Mouse (Mus musculus) liver, embryonic 16.5 days (tissue): ENCODE measurements around the gene Bmp10. TPM values are rescaled to one million over a fixed set of nuclear protein-coding genes. Genes with fewer than 3 reads are reported as not detected.

ENCODE experiments used
- ATAC-seq: fragments of 200-750 bp; cut with Nextera tagmentation; 2 replicates; pipeline ENCODE4 v1.8.0; 2017; ENCODE audit warnings: low read depth, mild to moderate bottlenecking, moderate number of reproducible peaks, moderate library complexity
- H3K27ac ChIP-seq: fragments of 300-500 bp; sonication (generic); 2 replicates; pipeline ENCODE4 v1.5.1; 2014; ENCODE audit warnings: mild to moderate bottlenecking, low read length
- H3K27me3 ChIP-seq: fragments of 300-500 bp; sonication (generic); 2 replicates; pipeline ENCODE4 v1.6.1; 2014; ENCODE audit warnings: low read depth, low read length, mixed read lengths; ENCODE audit not compliant: control insufficient read depth, insufficient read depth
- H3K36me3 ChIP-seq: fragments of 300-500 bp; sonication (generic); 2 replicates; pipeline ENCODE4 v1.6.1; 2014; ENCODE audit warnings: mild to moderate bottlenecking; ENCODE audit not compliant: control insufficient read depth, insufficient read depth
- H3K4me1 ChIP-seq: fragments of 300-500 bp; sonication (generic); 2 replicates; pipeline ENCODE4 v1.6.1; 2014; ENCODE audit warnings: low read depth, low read length, mixed read lengths; ENCODE audit not compliant: control insufficient read depth
- H3K4me2 ChIP-seq: fragments of 300-500 bp; sonication (generic); 2 replicates; pipeline ENCODE4 v1.6.1; 2014; ENCODE audit warnings: low read depth, low read length, mixed read lengths
- H3K4me3 ChIP-seq: fragments of 300-500 bp; sonication (generic); 2 replicates; pipeline ENCODE4 v1.5.1; 2014; ENCODE audit warnings: low read depth, mild to moderate bottlenecking, low read length
- H3K9ac ChIP-seq: fragments of 300-500 bp; sonication (generic); 2 replicates; pipeline ENCODE4 v1.6.1; 2014; ENCODE audit warnings: low read depth, low read length
- H3K9me3 ChIP-seq: fragments of 300-500 bp; sonication (generic); replicated peaks from 2 replicates; pipeline ENCODE4 v1.6.1; 2016; ENCODE audit warnings: low read length; ENCODE audit not compliant: control insufficient read depth
- WGBS: fragments of 180-500 bp; shearing (Covaris S2); extraction: QIAGEN DNeasy Blood & Tissue Kit; methylation state at CpG from one replicate; pipeline ENCODE4 v1.1.7; 2014; ENCODE audit not compliant: insufficient replicate concordance; 5-methylcytosine and 5-hydroxymethylcytosine counted together
- polyA plus RNA-seq: library from polyadenylated mRNA; unstranded; fragments of >200 nt; fragmentation: Nextera tagmentation; extraction: Ambion mirVana; gene quantifications from 2 replicates; pipeline ENCODE4 v1.2.1, GENCODE M21; 2015

The Bmp10 gene
- polyA plus RNA-seq, 1 experiment from 2014 or later, result 0.15 TPM

DNA sequence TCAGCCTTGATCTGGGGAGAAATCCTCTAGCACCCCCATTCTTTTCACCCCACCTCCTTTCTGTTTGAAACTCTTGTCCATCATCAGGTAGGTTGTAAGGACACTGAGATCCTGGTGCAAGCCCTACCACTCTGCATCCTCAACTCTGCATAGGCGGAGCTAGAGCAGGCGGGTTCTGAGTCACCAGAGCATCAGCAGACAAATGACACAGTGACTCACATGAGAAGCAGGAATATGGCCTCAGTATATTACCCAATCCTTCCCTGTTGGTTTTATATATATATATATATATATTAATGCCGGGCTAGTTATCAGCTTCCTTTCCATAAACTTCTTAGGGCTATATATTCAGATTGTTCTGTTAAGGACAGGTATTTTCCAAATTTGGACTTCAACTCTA is 7.0 kb downstream of the Bmp10 start:
- Histone ChIP-seq H3K4me3 (no peak overlapping the region), H3K4me1 (no peaks in the 10 kb centered on the region), H3K36me3 (no peaks in the 10 kb centered on the region), H3K27ac (no peak overlapping the region), H3K4me2 (no peak overlapping the region), H3K9me3 (no peaks in the 10 kb centered on the region), H3K27me3 (no peaks in the 10 kb centered on the region), H3K9ac (no peak overlapping the region)
- no peak for ATAC-seq
- WGBS, result 71% methylated on average over 3 of the region's 3 CpGs

DNA sequence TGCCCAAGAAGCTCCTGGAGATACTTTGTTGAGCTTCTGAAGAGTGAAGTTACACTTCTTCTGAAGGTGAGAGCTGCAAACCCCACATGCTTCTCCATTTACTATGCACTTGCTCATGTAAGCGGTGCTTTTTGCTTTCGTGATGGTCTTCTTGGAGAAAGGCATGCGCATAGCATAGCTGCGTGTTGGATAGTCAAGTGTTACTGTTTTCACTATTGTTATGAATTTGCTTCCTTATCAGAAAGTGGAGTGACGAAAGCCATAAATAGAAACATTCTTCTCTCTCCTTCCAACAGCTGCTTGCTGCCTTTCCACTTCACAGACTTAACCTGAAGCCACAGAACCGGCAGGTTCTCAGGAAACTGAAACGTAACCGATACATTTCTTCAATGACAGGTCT is 8.0 kb downstream of the Bmp10 start:
- Histone ChIP-seq H3K9me3 (no peaks in the 10 kb centered on the region), H3K9ac (no peak overlapping the region), H3K4me1 (no peaks in the 10 kb centered on the region), H3K4me2 (no peak overlapping the region), H3K27ac (no peak overlapping the region), H3K4me3 (no peak overlapping the region), H3K36me3 (no peaks in the 10 kb centered on the region), H3K27me3 (no peaks in the 10 kb centered on the region)
- no peak for ATAC-seq
- 64% methylated on average over 8 of the region's 8 CpGs for WGBS

DNA sequence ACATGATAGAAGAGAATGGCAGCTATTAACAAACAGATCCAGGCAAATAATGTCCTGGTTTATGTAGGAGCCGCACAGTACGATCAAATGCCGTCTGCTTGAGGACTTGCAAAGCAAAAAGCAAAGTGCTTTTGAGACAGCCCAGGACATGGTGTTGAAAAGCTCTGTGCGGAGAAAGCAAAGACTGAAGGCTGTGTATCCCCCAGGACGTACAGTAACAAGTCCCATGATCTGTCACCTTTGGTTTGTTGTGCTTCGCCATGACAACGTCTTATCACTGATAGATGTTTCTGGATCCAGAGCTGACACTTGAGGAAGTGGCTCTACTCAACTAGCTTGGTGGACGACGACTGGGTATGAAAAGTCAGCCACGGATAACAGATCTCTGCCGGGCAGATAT is 14.5 kb downstream of the Bmp10 start:
- ATAC-seq, result no peak
- no peaks in the 10 kb centered on the region for H3K9me3 ChIP-seq
- no peak overlapping the region for H3K4me3 ChIP-seq
- H3K27me3 ChIP-seq, result no peaks in the 10 kb centered on the region
- no peaks in the 10 kb centered on the region for H3K36me3 ChIP-seq
- no peak overlapping the region for H3K9ac ChIP-seq
- no peak overlapping the region for H3K27ac ChIP-seq
- 62% methylated on average over 11 of the region's 11 CpGs for WGBS
- H3K4me1 ChIP-seq, result no peaks in the 10 kb centered on the region
- H3K4me2 ChIP-seq, result no peak overlapping the region

- Histone ChIP-seq H3K9ac (no peak overlapping the region), H3K4me3 (no peak overlapping the region), H3K36me3 (no peaks in the 10 kb centered on the region), H3K9me3 (no peaks in the 10 kb centered on the region), H3K4me2 (no peak overlapping the region), H3K27ac (no peak overlapping the region), H3K27me3 (no peaks in the 10 kb centered on the region), H3K4me1 (no peaks in the 10 kb centered on the region)
- WGBS, result 57% methylated on average over 7 of the region's 7 CpGs
- ATAC-seq, result no peak
Measured at GRCm38 (mm10) chr6:87445222-87445621, 16.4 kb downstream of the Bmp10 start.

DNA sequence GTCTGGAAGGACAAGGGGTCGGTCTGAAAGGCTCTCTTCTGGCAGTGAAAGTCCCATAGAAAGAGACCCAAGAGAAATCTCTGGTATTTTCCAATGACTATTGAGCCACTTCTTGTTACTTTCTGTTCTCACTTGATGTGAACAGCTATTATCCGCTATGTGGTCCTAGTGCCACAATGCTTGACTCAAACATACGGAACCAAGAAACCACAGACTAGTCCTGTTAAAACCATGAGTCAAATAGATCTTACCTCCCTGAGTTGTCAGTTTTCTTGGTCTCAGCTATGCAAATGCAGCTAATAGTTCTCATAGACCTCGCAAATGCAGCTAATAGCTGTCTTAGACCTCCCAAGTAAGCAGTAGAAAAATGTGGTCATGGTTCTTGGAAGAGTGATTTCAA is 18.4 kb downstream of the Bmp10 start:
- Histone ChIP-seq H3K9me3 (no peaks in the 10 kb centered on the region), H3K4me2 (no peak overlapping the region), H3K27me3 (no peaks in the 10 kb centered on the region), H3K4me3 (no peak overlapping the region), H3K9ac (no peak overlapping the region), H3K27ac (no peak overlapping the region), H3K36me3 (no peaks in the 10 kb centered on the region), H3K4me1 (no peaks in the 10 kb centered on the region)
- WGBS, result 47% methylated on average over 4 of the region's 4 CpGs
- ATAC-seq, result no peak

DNA sequence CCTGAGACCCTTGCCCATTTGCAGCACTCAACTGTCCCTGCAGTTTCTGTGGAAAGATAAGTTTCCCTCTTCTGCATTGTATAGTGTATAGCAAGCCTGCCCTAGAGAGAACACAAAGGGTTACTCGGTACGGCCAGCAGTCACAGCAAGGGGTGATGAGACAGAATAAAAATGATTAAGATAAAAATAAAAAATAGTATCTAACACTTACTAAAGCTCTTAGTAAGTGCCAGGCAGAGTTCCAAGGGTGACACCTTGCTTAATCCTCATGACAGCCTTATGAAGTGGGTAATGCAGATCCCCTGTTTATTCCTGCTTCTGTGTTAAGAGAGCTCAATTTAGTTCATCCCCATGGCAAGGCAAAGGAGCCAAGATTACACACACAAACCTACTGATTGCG is 20.7 kb downstream of the Bmp10 start:
- Histone ChIP-seq H3K4me1 (no peaks in the 10 kb centered on the region), H3K27me3 (no peaks in the 10 kb centered on the region), H3K9ac (no peak overlapping the region), H3K4me2 (no peak overlapping the region), H3K9me3 (no peaks in the 10 kb centered on the region), H3K36me3 (no peaks in the 10 kb centered on the region), H3K4me3 (no peak overlapping the region), H3K27ac (no peak overlapping the region)
- 64% methylated on average over 3 of the region's 3 CpGs for WGBS
- no peak for ATAC-seq

DNA sequence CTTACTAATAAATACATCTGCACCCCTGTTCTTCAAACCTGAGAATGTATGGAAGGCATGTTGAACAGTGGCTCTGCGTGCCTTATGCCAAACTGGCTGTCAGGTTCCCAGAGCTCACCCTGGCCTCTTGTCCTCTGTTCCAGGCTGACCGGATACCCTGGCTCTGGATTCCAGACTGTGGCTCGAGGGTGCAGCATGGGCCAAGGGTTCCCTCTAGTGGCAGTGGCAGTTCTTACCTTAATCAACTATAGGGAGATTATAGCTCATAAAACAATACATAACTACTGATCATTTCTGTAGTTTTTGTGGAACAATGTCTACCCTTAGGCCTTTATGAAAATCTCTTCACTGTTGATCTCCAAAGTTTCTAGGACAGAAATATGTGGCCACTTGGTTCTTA is 22.2 kb downstream of the Bmp10 start:
- H3K27ac ChIP-seq, result no peak overlapping the region
- H3K4me2 ChIP-seq, result no peak overlapping the region
- no peaks in the 10 kb centered on the region for H3K4me1 ChIP-seq
- WGBS, result 38% methylated on average over 3 of the region's 3 CpGs
- H3K9ac ChIP-seq, result no peak overlapping the region
- no peaks in the 10 kb centered on the region for H3K27me3 ChIP-seq
- no peak overlapping the region for H3K4me3 ChIP-seq
- no peaks in the 10 kb centered on the region for H3K36me3 ChIP-seq
- no peak for ATAC-seq
- no peaks in the 10 kb centered on the region for H3K9me3 ChIP-seq

DNA sequence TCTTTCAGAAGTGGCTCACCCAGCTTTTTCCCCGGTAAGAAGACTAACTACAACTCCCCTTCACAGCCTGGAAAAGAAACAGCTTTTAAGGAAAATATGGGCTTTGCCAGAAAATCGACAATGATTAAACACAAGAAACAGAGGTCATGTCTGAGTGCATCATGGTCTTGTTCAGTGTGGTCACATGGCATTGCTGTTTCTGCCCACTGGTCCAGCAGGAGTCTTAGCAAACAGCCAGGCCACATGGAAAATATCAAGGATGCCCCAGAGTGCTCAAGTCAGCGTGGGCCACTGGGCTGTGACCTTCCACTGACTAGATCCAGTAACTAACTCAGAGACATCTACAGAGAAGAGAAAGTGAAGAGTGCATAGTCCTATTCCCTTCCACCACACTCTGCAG is 23.0 kb downstream of the Bmp10 start:
- H3K4me3 ChIP-seq, result no peak overlapping the region
- H3K27me3 ChIP-seq, result no peaks in the 10 kb centered on the region
- no peak overlapping the region for H3K27ac ChIP-seq
- H3K4me2 ChIP-seq, result no peak overlapping the region
- H3K9me3 ChIP-seq, result no peaks in the 10 kb centered on the region
- H3K9ac ChIP-seq, result no peak overlapping the region
- whole genome bisulfite sequencing, result 48% methylated on average over 3 of the region's 3 CpGs
- no peaks in the 10 kb centered on the region for H3K36me3 ChIP-seq
- no peaks in the 10 kb centered on the region for H3K4me1 ChIP-seq
- ATAC-seq, result no peak

GRCm38 (mm10) chr6:87455507-87455906 is 26.7 kb downstream of the Bmp10 start:
- Histone ChIP-seq H3K4me2 (no peak overlapping the region), H3K27ac (no peak overlapping the region), H3K4me1 (no peaks in the 10 kb centered on the region), H3K9me3 (no peaks in the 10 kb centered on the region), H3K9ac (no peak overlapping the region), H3K4me3 (no peak overlapping the region), H3K27me3 (no peaks in the 10 kb centered on the region), H3K36me3 (no peaks in the 10 kb centered on the region)
- WGBS, result 30% methylated on average over 6 of the region's 6 CpGs
- no peak for ATAC-seq

- no peak overlapping the region for H3K27ac ChIP-seq
- 21% methylated on average over 12 of the region's 12 CpGs for WGBS
- no peak overlapping the region for H3K9ac ChIP-seq
- H3K9me3 ChIP-seq, result no peaks in the 10 kb centered on the region
- no peaks in the 10 kb centered on the region for H3K36me3 ChIP-seq
- no peaks in the 10 kb centered on the region for H3K4me1 ChIP-seq
- no peak overlapping the region for H3K4me3 ChIP-seq
- H3K4me2 ChIP-seq, result no peak overlapping the region
- no peak for ATAC-seq
- H3K27me3 ChIP-seq, result no peaks in the 10 kb centered on the region
Measured at GRCm38 (mm10) chr6:87466221-87466620, 37.4 kb downstream of the Bmp10 start.
